ENCODE assay signal across 35 mouse cellular contexts in the genomic region with DNA sequence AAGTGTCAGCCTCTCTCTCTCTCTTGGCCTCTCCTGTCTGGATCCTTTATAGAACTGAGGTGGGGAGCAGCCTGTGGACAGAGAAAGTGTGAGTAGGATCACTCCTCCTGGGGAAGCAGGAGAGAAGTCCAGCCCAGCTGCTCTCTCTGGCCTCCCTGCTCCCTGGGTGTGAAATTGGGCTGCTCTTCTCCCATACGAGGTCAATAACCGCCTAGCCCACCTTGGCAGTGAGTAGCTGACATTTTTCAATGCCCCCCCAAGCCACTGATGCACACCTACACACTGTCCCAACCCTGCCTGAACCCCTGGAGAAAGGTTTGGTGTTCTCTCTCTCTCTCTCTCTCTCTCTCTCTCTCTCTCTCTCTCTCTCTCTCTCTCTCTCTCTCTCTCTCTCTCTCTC.
"Had no signal": no experiment of that assay in that cellular context is flagged by ENCODE, and none has a peak within 500 bp of the region (broad histone marks: within the 10 kb centered on the region; RNA-seq: fewer than 3 reads in every experiment).

No protein-coding gene starts in this region.

- H3K27me3 ChIP-seq: heart, embryonic 12.5 days; heart, embryonic 15.5 days; hindbrain, embryonic 12.5 days; hindbrain, embryonic 13.5 days; hindbrain, embryonic 15.5 days; intestine, embryonic 15.5 days; kidney, embryonic 15.5 days had no signal

- H3K27ac ChIP-seq: heart, embryonic 10.5 days; heart, embryonic 13.5 days; heart, embryonic 15.5 days; hindbrain, embryonic 10.5 days; hindbrain, embryonic 12.5 days; hindbrain, embryonic 13.5 days; hindbrain, embryonic 14.5 days; hindbrain, embryonic 15.5 days; hindbrain, postnatal 0 days; intestine, embryonic 15.5 days; kidney, embryonic 15.5 days; kidney, postnatal 0 days; layer of hippocampus, adult 2 months had no signal

- H3K9me3 ChIP-seq: heart, embryonic 10.5 days; heart, embryonic 12.5 days; heart, embryonic 13.5 days; heart, embryonic 15.5 days; hindbrain, embryonic 10.5 days; hindbrain, embryonic 12.5 days; hindbrain, embryonic 13.5 days; hindbrain, embryonic 15.5 days; intestine, embryonic 15.5 days; kidney, embryonic 15.5 days had no signal

- H3K4me2 ChIP-seq: heart, embryonic 11.5 days; heart, embryonic 12.5 days; heart, embryonic 13.5 days; heart, embryonic 15.5 days; hindbrain, embryonic 12.5 days; hindbrain, embryonic 13.5 days; hindbrain, embryonic 14.5 days; hindbrain, embryonic 15.5 days; intestine, embryonic 15.5 days; kidney, embryonic 15.5 days had no signal

- H3K4me3 ChIP-seq: heart, embryonic 10.5 days; heart, embryonic 12.5 days; heart, embryonic 13.5 days; heart, embryonic 15.5 days; hindbrain, embryonic 10.5 days; hindbrain, embryonic 12.5 days; hindbrain, embryonic 13.5 days; hindbrain, embryonic 15.5 days; intestine, embryonic 15.5 days; kidney, embryonic 15.5 days; layer of hippocampus, adult 2 months had no signal

- H3K9ac ChIP-seq: heart, embryonic 12.5 days; heart, embryonic 13.5 days; heart, embryonic 15.5 days; hindbrain, embryonic 12.5 days; hindbrain, embryonic 13.5 days; hindbrain, embryonic 14.5 days; hindbrain, embryonic 15.5 days; intestine, embryonic 15.5 days; kidney, embryonic 15.5 days had no signal

- DNase-seq: heart, postnatal 10 days; heart, postnatal 14 days; heart, postnatal 36 days; heart, postnatal 4 days; kidney, adult 11 months; kidney, adult 18-20 months; kidney, adult 2 months; kidney, adult 8-10 months; kidney, adult 9 months; kidney, postnatal 10 days; kidney, postnatal 14 days; kidney, postnatal 25 days; kidney, postnatal 36 days; kidney, postnatal 4 days; layer of hippocampus, adult 9-11 months; layer of hippocampus, postnatal 36 days had no signal

- H3K4me1 ChIP-seq: heart, embryonic 15.5 days; hindbrain, embryonic 10.5 days; hindbrain, embryonic 13.5 days; hindbrain, embryonic 15.5 days; intestine, embryonic 15.5 days had no signal

- H3K36me3 ChIP-seq: heart, embryonic 10.5 days; heart, embryonic 12.5 days; heart, embryonic 13.5 days; heart, embryonic 15.5 days; hindbrain, embryonic 10.5 days; hindbrain, embryonic 12.5 days; hindbrain, embryonic 13.5 days; hindbrain, embryonic 15.5 days; intestine, embryonic 15.5 days; kidney, embryonic 15.5 days had no signal

- ATAC-seq: hindbrain, embryonic 16.5 days; hindbrain, postnatal 0 days; inflammation-experienced regulatory T-cells, adult 6 months; intestine, embryonic 15.5 days; intestine, embryonic 16.5 days; intestine, postnatal 0 days had no signal
